Mouse (Mus musculus) cortical plate, adult 2 months (tissue): Measurements from ENCODE around the gene Chst8.

Experiments
- CTCF ChIP-seq: fragments of 200-500 bp; IDR thresholded peaks from 2 replicates; pipeline ENCODE4 v1.5.1; 2011; ENCODE audit warnings: mild to moderate bottlenecking, control low read depth, low read length; ENCODE audit not compliant: insufficient read depth; ENCODE audit errors: extremely low read depth
- POLR2A ChIP-seq: fragments of 200-500 bp; IDR thresholded peaks from 2 replicates; pipeline ENCODE4 v1.6.1; 2011; ENCODE audit warnings: mild to moderate bottlenecking, low read length, control low read depth; ENCODE audit not compliant: insufficient read depth; ENCODE audit errors: extremely low read depth

DNA sequence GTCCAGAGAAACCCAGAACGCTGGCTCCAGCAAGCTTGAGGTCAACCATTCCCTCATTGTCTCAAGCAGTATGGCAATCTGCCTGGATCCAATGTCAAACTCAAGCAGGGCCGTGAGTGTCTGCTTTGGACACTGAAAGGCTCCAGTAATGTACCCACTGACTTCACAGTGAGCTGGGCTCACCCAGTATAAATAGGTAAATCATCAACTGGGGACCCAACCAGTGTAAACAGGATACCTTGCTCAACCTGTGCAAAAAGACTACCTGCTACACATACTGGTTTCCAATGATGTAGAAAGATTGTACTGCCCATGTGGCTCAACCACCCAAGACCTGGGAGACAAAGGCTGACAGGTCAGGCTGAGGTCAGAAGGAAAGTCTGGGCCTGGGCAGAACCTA is 7.5 kb downstream of the Chst8 start:
- TF ChIP-seq CTCF (no peak), POLR2A (no peak)
